Mouse (Mus musculus) lung, embryonic 15.5 days (tissue): ENCODE data around the gene Psmc1. TPM values are rescaled to one million over a fixed set of nuclear protein-coding genes. Genes with fewer than 3 reads are reported as not detected.

Experiments used
- ATAC-seq: fragments of 200-750 bp; cut with Nextera tagmentation; 2 replicates; pipeline ENCODE4 v1.8.0; 2017; ENCODE audit warnings: moderate number of reproducible peaks, borderline replicate concordance; ENCODE audit not compliant: low FRiP score, low TSS enrichment; ENCODE audit errors: extremely low read depth
- H3K27ac ChIP-seq: fragments of 300-500 bp; sonication (generic); 2 replicates; pipeline ENCODE4 v1.5.1; 2015; ENCODE audit warnings: moderate library complexity, mild to moderate bottlenecking, inconsistent platforms
- H3K27me3 ChIP-seq: fragments of 300-500 bp; sonication (generic); 2 replicates; pipeline ENCODE4 v1.6.1; 2015; ENCODE audit warnings: inconsistent platforms
- H3K36me3 ChIP-seq: fragments of 300-500 bp; sonication (generic); 2 replicates; pipeline ENCODE4 v1.6.1; 2015; ENCODE audit warnings: inconsistent platforms
- H3K4me1 ChIP-seq: fragments of 300-500 bp; sonication (generic); 2 replicates; pipeline ENCODE4 v1.6.1; 2015; ENCODE audit warnings: inconsistent platforms
- H3K4me2 ChIP-seq: fragments of 300-500 bp; sonication (generic); 2 replicates; pipeline ENCODE4 v1.6.1; 2015; ENCODE audit warnings: inconsistent platforms, mild to moderate bottlenecking, moderate library complexity
- H3K4me3 ChIP-seq: fragments of 300-500 bp; sonication (generic); 2 replicates; pipeline ENCODE4 v1.5.1; 2015; ENCODE audit warnings: mild to moderate bottlenecking, inconsistent platforms
- H3K9ac ChIP-seq: fragments of 300-500 bp; sonication (generic); 2 replicates; pipeline ENCODE4 v1.6.1; 2015; ENCODE audit warnings: inconsistent platforms
- H3K9me3 ChIP-seq: fragments of 300-500 bp; sonication (generic); 2 replicates; pipeline ENCODE4 v1.6.1; 2016; ENCODE audit warnings: inconsistent platforms
- WGBS: fragments of 180-500 bp; shearing (Covaris S2); methylation state at CpG from one replicate; pipeline ENCODE4 v1.1.7; 2015; 5-methylcytosine and 5-hydroxymethylcytosine counted together
- polyA plus RNA-seq: library from polyadenylated mRNA; unstranded; fragments of >200 nt; fragmentation: Nextera tagmentation; extraction: Ambion mirVana; gene quantifications from 2 replicates; pipeline ENCODE4 v1.2.1, GENCODE M21; 2015

The Psmc1 gene
- polyA plus RNA-seq, result 287 and 294 TPM in 2 replicates

- peak; percentile 64; the same call in 1 of the 2 replicates for ATAC-seq
- peak within 1 kb of the TSS; percentile 95 for H3K9ac ChIP-seq
- under 1% methylated on average over 58 of the region's 58 CpGs for WGBS
- peak within 1 kb of the TSS; percentile 93 for H3K4me3 ChIP-seq
- H3K4me1 ChIP-seq, result peaks cover 24% of the 10 kb centered on the region
- H3K27ac ChIP-seq, result peak within 1 kb of the TSS; percentile 87
- no peaks in the 10 kb centered on the region for H3K27me3 ChIP-seq
- peak within 1 kb of the TSS; percentile 77 for H3K4me2 ChIP-seq
- H3K36me3 ChIP-seq, result peaks cover 24% of the 10 kb centered on the region
- H3K9me3 ChIP-seq, result no peaks in the 10 kb centered on the region
Observed at GRCm38 (mm10) chr12:100109986-100110696, at the start of gene Psmc1. TSS of gene Psmc1 (plus strand) at chr12:100110154.

- H3K36me3 ChIP-seq, result no peaks in the 10 kb centered on the region
- H3K4me2 ChIP-seq, result no peak overlapping the region
- peaks cover 30% of the 10 kb centered on the region for H3K4me1 ChIP-seq
- H3K27ac ChIP-seq, result no peak overlapping the region
- H3K9ac ChIP-seq, result no peak overlapping the region
- WGBS, result 84% methylated on average over 10 of the region's 10 CpGs
- ATAC-seq, result no peak
- no peak overlapping the region for H3K4me3 ChIP-seq
- no peaks in the 10 kb centered on the region for H3K9me3 ChIP-seq
- no peaks in the 10 kb centered on the region for H3K27me3 ChIP-seq
Observed at GRCm38 (mm10) chr12:100061071-100061470, 48.9 kb upstream of the Psmc1 start.

DNA sequence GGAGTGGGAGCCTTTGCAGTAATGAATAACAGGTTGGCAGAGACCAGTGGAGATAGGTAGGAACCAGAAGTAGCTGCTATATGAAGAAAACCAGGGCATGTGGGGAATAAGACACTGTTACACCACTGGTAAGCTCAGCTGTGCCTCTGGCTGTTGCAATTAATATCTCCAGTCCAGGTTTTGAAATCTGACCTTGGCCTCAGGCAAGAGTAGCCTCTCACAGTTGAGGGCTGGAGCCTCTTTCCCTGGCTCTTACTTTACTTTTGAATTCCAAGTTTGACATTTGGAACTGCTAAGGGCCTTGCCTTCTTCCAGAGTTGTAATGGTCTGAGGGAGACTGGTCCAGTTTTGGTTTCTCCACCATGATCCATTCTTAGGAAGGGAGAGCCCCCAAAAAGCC lies 48.1 kb upstream of the Psmc1 start:
- no peaks in the 10 kb centered on the region for H3K36me3 ChIP-seq
- H3K27me3 ChIP-seq, result no peaks in the 10 kb centered on the region
- H3K4me2 ChIP-seq, result no peak overlapping the region
- 0 out of 2 replicates have a peak, but pooled peaks have one; percentile 4 for ATAC-seq
- no peak overlapping the region for H3K9ac ChIP-seq
- H3K4me1 ChIP-seq, result peaks cover 30% of the 10 kb centered on the region
- no peak overlapping the region for H3K4me3 ChIP-seq
- H3K27ac ChIP-seq, result peak overlapping the region; percentile 54
- H3K9me3 ChIP-seq, result no peaks in the 10 kb centered on the region

DNA sequence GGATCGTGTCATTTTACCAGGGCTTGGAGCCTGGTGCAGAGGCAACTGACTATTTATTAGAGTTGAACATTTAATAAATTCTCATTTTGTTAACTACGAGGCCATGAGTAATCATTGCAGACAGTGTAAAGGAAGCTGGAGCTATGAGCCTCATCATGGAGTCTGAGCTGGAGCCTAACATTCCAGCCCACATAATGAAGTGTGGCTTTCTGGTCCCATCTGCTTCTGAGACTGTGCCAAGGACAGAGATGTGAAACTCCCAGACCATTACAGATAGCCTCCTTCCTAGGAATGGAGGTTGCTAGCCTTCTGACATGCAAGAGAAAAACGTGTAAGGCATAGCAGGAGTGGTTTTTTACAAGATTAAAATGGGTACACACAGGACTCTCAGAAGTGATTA lies 47.4 kb upstream of the Psmc1 start:
- Histone ChIP-seq H3K4me1 (peaks cover 30% of the 10 kb centered on the region), H3K9me3 (no peaks in the 10 kb centered on the region), H3K36me3 (no peaks in the 10 kb centered on the region), H3K27ac (peak overlapping the region; percentile 54), H3K4me3 (no peak overlapping the region), H3K9ac (no peak overlapping the region), H3K27me3 (no peaks in the 10 kb centered on the region), H3K4me2 (no peak overlapping the region)
- WGBS, result 30% methylated on average over 3 of the region's 3 CpGs
- peak; percentile 90 for ATAC-seq

DNA sequence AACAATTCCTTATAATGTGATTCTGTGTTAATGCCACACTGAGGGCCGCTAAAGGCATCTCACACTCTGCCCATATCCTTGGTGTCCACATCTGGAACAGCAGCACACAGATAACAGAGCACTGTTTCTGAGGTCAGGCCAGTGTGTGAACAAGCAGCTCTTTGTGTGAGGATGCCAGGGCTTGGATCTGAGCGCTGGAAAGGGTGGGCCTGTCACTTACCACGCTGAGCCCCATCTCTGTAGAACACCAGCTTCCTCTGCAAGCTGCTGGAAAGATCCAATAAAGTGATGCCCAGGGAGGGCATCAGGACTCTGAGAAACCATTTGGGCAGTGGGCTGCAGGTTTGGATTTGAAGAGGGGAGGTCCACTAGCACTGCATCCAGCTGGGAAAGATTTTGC lies 44.8 kb upstream of the Psmc1 start:
- WGBS, result 69% methylated on average over 3 of the region's 3 CpGs
- no peak overlapping the region for H3K4me3 ChIP-seq
- H3K9ac ChIP-seq, result no peak overlapping the region
- H3K4me2 ChIP-seq, result no peak overlapping the region
- no peak for ATAC-seq
- H3K27me3 ChIP-seq, result no peaks in the 10 kb centered on the region
- peaks cover 30% of the 10 kb centered on the region for H3K4me1 ChIP-seq
- no peaks in the 10 kb centered on the region for H3K36me3 ChIP-seq
- no peaks in the 10 kb centered on the region for H3K9me3 ChIP-seq
- H3K27ac ChIP-seq, result no peak overlapping the region

DNA sequence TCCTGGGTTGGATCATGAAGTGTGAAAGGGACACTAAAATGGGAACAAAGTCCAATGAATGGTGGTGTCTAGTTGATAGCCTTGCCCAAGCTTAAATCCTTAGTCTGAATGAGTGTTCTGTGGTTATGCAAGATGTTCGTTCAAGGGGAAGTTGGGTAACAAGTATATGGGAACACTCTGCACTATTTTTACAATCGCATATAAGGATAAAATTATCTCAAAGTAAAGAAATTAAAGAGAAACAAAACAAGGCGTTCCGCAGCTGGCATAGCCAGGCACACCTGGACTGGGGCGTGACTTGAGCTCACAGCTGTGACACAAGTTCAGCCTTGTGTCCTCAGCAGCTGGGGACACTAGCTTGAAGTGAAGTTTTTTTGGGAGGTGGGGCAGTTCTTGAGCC lies 42.5 kb upstream of the Psmc1 start:
- Histone ChIP-seq H3K4me2 (no peak overlapping the region), H3K9me3 (no peaks in the 10 kb centered on the region), H3K36me3 (no peaks in the 10 kb centered on the region), H3K4me3 (no peak overlapping the region), H3K9ac (no peak overlapping the region), H3K27me3 (no peaks in the 10 kb centered on the region), H3K27ac (no peak overlapping the region), H3K4me1 (peaks cover 18% of the 10 kb centered on the region)
- WGBS, result 74% methylated on average over 5 of the region's 5 CpGs
- no peak for ATAC-seq

DNA sequence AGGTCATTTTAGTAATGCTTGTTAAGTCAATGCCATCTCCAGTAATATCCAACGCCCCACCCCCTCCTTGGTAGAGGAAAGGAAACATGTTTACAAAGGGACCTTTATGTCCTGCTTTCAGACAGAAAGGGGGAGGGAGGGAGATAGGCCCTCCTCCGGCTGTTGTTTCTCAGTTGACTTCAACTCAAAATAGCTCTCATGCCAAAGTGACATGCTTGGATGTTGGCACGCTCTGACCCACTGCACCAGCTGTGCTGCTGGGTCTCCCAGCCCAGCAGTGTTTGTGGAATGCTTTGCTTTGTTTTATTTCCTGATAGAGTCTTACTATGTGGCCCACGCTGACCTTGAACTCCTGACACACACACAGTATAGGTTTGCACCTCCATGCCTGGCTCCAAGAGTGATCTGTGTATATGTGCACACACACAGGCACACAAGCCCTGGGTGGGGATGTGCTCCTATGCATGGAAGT lies 36.7 kb upstream of the Psmc1 start:
- 45% methylated on average over 4 of the region's 4 CpGs for WGBS

GRCm38 (mm10) chr12:100075715-100076114 lies 34.2 kb upstream of the Psmc1 start:
- peaks cover 6% of the 10 kb centered on the region; the same call in 1 of the 2 replicates for H3K4me1 ChIP-seq
- H3K9ac ChIP-seq, result no peak overlapping the region
- no peak overlapping the region for H3K4me2 ChIP-seq
- no peak for ATAC-seq
- no peaks in the 10 kb centered on the region for H3K9me3 ChIP-seq
- no peak overlapping the region for H3K4me3 ChIP-seq
- H3K27ac ChIP-seq, result no peak overlapping the region
- H3K27me3 ChIP-seq, result no peaks in the 10 kb centered on the region
- no peaks in the 10 kb centered on the region for H3K36me3 ChIP-seq
- 47% methylated on average over 4 of the region's 4 CpGs for WGBS

More for the DNA sequence above, 36.7 kb upstream of the Psmc1 start:
- Histone ChIP-seq H3K4me2 (no peak overlapping the region), H3K27ac (no peak overlapping the region), H3K27me3 (no peaks in the 10 kb centered on the region), H3K9me3 (no peaks in the 10 kb centered on the region), H3K4me1 (peaks cover 6% of the 10 kb centered on the region; the same call in 1 of the 2 replicates), H3K9ac (no peak overlapping the region), H3K4me3 (no peak overlapping the region), H3K36me3 (no peaks in the 10 kb centered on the region)
- ATAC-seq, result peak; percentile 49

- peak overlapping the region; percentile 45 for H3K27ac ChIP-seq
- no peak overlapping the region for H3K4me3 ChIP-seq
- no peak overlapping the region for H3K4me2 ChIP-seq
- ATAC-seq, result peak; percentile 93
- H3K27me3 ChIP-seq, result no peaks in the 10 kb centered on the region
- no peak overlapping the region for H3K9ac ChIP-seq
- no peaks in the 10 kb centered on the region for H3K36me3 ChIP-seq
- 39% methylated on average over 8 of the region's 8 CpGs for WGBS
- H3K9me3 ChIP-seq, result no peaks in the 10 kb centered on the region
- H3K4me1 ChIP-seq, result peaks cover 11% of the 10 kb centered on the region
Observed at GRCm38 (mm10) chr12:100079636-100080286, 30.2 kb upstream of the Psmc1 start.

GRCm38 (mm10) chr12:100088026-100088425 lies 21.9 kb upstream of the Psmc1 start:
- Histone ChIP-seq H3K4me2 (no peak overlapping the region), H3K36me3 (no peaks in the 10 kb centered on the region), H3K9me3 (no peaks in the 10 kb centered on the region), H3K27me3 (no peaks in the 10 kb centered on the region), H3K4me3 (no peak overlapping the region), H3K27ac (no peak overlapping the region), H3K4me1 (peaks cover 16% of the 10 kb centered on the region), H3K9ac (no peak overlapping the region)
- 81% methylated on average over 3 of the region's 3 CpGs for WGBS
- ATAC-seq, result no peak

DNA sequence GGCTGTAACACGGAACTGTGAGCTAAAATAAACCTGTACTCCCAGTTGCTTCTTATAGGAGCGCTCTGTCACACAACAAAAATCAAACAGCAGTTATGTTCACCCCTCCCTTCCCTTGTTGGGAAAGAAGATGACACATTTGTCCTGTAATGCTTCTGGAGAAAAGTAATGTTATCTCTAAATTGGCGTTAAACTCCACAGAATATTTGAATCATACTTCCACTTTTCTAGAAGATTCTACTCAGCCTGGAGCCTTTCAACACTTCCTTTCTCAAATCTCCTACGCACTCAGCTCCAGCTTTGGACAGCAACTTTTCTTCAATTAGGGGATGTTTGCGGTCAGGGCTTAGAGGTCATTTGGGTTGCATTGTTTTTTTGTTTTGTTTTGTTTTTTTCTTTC lies 20.7 kb upstream of the Psmc1 start:
- Histone ChIP-seq H3K27ac (no peak overlapping the region), H3K9ac (no peak overlapping the region), H3K27me3 (no peaks in the 10 kb centered on the region), H3K9me3 (no peaks in the 10 kb centered on the region), H3K4me2 (no peak overlapping the region), H3K36me3 (no peaks in the 10 kb centered on the region), H3K4me1 (peaks cover 10% of the 10 kb centered on the region), H3K4me3 (no peak overlapping the region)
- ATAC-seq, result no peak
- WGBS, result 84% methylated on average over 5 of the region's 5 CpGs

- ATAC-seq, result no peak
- Histone ChIP-seq H3K36me3 (no peaks in the 10 kb centered on the region), H3K9me3 (no peaks in the 10 kb centered on the region), H3K4me2 (no peak overlapping the region), H3K4me1 (no peaks in the 10 kb centered on the region), H3K9ac (no peak overlapping the region), H3K4me3 (no peak overlapping the region), H3K27me3 (no peaks in the 10 kb centered on the region), H3K27ac (no peak overlapping the region)
- WGBS, result 73% methylated on average over 4 of the region's 4 CpGs
Observed at GRCm38 (mm10) chr12:100090750-100091149, 19.2 kb upstream of the Psmc1 start.
